Mouse (Mus musculus) embryonic facial prominence, embryonic 14.5 days (tissue): Measurements from ENCODE around the gene Cacna2d3. TPM values are rescaled to one million over a fixed set of nuclear protein-coding genes. Genes with fewer than 3 reads are reported as not detected.

Source experiments
- ATAC-seq: fragments of 200-750 bp; cut with Nextera tagmentation; 2 replicates; pipeline ENCODE4 v1.8.0; 2017; ENCODE audit warnings: low read depth, moderate number of reproducible peaks, moderate TSS enrichment
- DNase-seq: peaks from one replicate; pipeline ENCODE4 v3.0.0-alpha.2; 2015; ENCODE audit warnings: low spot score
- H3K27ac ChIP-seq: fragments of 300-500 bp; sonication (generic); replicated peaks from 2 replicates; pipeline ENCODE4 v1.5.1; 2014; ENCODE audit warnings: low read depth, mild to moderate bottlenecking, low read length, moderate library complexity
- H3K27me3 ChIP-seq: fragments of 300-500 bp; sonication (generic); replicated peaks from 2 replicates; pipeline ENCODE4 v1.6.1; 2014; ENCODE audit warnings: low read length; ENCODE audit not compliant: control insufficient read depth, insufficient read depth
- H3K36me3 ChIP-seq: fragments of 300-500 bp; sonication (generic); 2 replicates; pipeline ENCODE4 v1.6.1; 2014; ENCODE audit warnings: low read length, mixed read lengths; ENCODE audit not compliant: control insufficient read depth, insufficient read depth
- H3K4me1 ChIP-seq: fragments of 300-500 bp; sonication (generic); 2 replicates; pipeline ENCODE4 v1.6.1; 2014; ENCODE audit warnings: antibody characterized with exemption, low read length; ENCODE audit not compliant: control insufficient read depth, insufficient read depth
- H3K4me2 ChIP-seq: fragments of 300-500 bp; sonication (generic); 2 replicates; pipeline ENCODE4 v1.6.1; 2014; ENCODE audit warnings: low read depth, mild to moderate bottlenecking, low read length, moderate library complexity, mixed read lengths
- H3K4me3 ChIP-seq: fragments of 300-500 bp; sonication (generic); 2 replicates; pipeline ENCODE4 v1.5.1; 2014; ENCODE audit warnings: low read depth, mild to moderate bottlenecking, low read length
- H3K9ac ChIP-seq: fragments of 300-500 bp; sonication (generic); 2 replicates; pipeline ENCODE4 v1.6.1; 2014; ENCODE audit warnings: low read depth, mild to moderate bottlenecking, low read length, moderate library complexity, mixed read lengths
- H3K9me3 ChIP-seq: fragments of 300-500 bp; sonication (generic); 2 replicates; pipeline ENCODE4 v1.6.1; 2016; ENCODE audit warnings: low read length; ENCODE audit not compliant: control insufficient read depth
- WGBS: fragments of 180-500 bp; shearing (Covaris S2); extraction: QIAGEN DNeasy Blood & Tissue Kit; methylation state at CpG from one replicate; pipeline ENCODE4 v1.1.7; 2014; 5-methylcytosine and 5-hydroxymethylcytosine counted together
- polyA plus RNA-seq: library from polyadenylated mRNA; unstranded; fragments of >200 nt; fragmentation: Nextera tagmentation; extraction: Ambion mirVana; gene quantifications from 2 replicates; pipeline ENCODE4 v1.2.1, GENCODE M21; 2014

Cacna2d3 gene
- polyA plus RNA-seq, 1 experiment from 2014 or later: 16.4 TPM

DNA sequence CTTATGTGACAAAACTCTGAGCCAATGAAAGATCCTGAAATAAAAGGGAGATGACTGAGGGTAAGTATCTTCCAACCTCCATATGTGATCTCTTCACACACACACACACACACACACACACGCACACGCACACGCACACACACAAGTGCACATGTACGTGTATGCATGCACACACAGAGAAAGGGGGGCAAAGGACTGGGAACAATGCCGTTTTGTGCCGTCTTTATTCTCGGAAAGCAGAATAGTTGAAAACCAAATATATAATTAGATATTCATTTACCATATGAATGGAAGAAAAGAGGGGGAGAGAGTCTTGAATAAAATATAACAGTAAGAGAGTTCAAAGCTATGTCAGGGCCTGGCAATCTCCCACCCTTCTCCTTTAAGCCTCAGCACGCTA is 163.2 kb downstream of the Cacna2d3 start:
- Histone ChIP-seq H3K9me3 (no peaks in the 10 kb centered on the region), H3K36me3 (no peaks in the 10 kb centered on the region), H3K4me3 (no peak overlapping the region), H3K4me1 (no peaks in the 10 kb centered on the region), H3K4me2 (no peak overlapping the region), H3K27me3 (no peaks in the 10 kb centered on the region), H3K9ac (no peak overlapping the region), H3K27ac (no peak overlapping the region)
- 84% methylated on average over 8 of the region's 8 CpGs for WGBS
- ATAC-seq (no peak), DNase-seq (no peak)

DNA sequence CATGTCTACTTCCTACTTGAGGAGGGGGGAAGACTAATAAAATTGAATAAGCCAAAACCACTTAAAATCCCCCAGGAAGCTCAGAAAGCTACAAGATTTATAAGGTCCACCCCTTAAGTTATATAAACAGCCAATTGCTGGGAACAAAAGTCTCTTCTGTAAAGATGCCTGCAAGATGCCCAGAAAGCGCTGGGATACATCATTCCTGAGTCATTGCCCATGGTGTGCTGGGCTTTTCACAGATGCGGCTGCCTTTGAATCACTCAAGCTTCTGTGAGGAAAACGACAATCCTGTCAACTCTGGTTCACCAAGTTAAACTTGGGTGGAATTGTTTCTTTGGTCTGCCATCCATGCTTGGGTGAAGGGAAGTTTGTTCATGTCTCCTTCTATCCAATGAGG is 165.5 kb downstream of the Cacna2d3 start:
- no peak for DNase-seq
- 85% methylated on average over 3 of the region's 3 CpGs for WGBS

DNA sequence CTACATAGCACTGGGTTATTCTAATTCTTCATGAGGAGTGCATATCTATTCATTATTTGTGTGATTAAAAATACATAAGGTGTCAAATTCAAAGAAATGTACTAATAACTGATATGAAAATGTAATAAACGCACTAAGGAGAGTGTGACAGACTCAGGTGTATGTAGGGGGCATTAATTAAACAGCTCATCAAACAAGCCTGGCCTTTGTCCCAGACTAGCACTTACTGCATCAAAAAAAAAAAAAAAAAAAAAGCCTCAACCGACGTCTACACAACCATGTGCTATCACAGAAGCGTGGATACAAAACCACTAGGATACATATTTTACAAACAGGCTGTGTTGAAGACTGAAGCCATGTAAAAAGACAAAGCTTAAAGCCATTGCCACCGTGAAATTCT is 169.2 kb downstream of the Cacna2d3 start:
- H3K27ac ChIP-seq: no peak overlapping the region
- no peak overlapping the region for H3K9ac ChIP-seq
- no peak for ATAC-seq
- no peaks in the 10 kb centered on the region for H3K36me3 ChIP-seq
- no peaks in the 10 kb centered on the region for H3K4me1 ChIP-seq
- no peaks in the 10 kb centered on the region for H3K27me3 ChIP-seq
- H3K4me3 ChIP-seq: no peak overlapping the region
- WGBS: 88% methylated on average over 5 of the region's 5 CpGs
- DNase-seq: no peak
- H3K4me2 ChIP-seq: no peak overlapping the region
- no peaks in the 10 kb centered on the region for H3K9me3 ChIP-seq

More for the DNA sequence above, 165.5 kb downstream of the Cacna2d3 start:
- Histone ChIP-seq H3K9ac (no peak overlapping the region), H3K27ac (no peak overlapping the region), H3K27me3 (no peaks in the 10 kb centered on the region), H3K36me3 (no peaks in the 10 kb centered on the region), H3K4me2 (no peak overlapping the region), H3K4me1 (no peaks in the 10 kb centered on the region), H3K9me3 (no peaks in the 10 kb centered on the region), H3K4me3 (no peak overlapping the region)
- no peak for ATAC-seq

- Histone ChIP-seq H3K9me3 (no peaks in the 10 kb centered on the region), H3K4me1 (no peaks in the 10 kb centered on the region), H3K27me3 (no peaks in the 10 kb centered on the region), H3K4me3 (no peak overlapping the region), H3K9ac (no peak overlapping the region), H3K4me2 (no peak overlapping the region), H3K36me3 (no peaks in the 10 kb centered on the region), H3K27ac (no peak overlapping the region)
- no peak for DNase-seq
- 76% methylated on average over 5 of the region's 5 CpGs for WGBS
- ATAC-seq: no peak
Observed at GRCm38 (mm10) chr14:29548646-29549045, 173.0 kb downstream of the Cacna2d3 start.

- Histone ChIP-seq H3K9ac (no peak overlapping the region), H3K4me3 (no peak overlapping the region), H3K4me1 (no peaks in the 10 kb centered on the region), H3K36me3 (no peaks in the 10 kb centered on the region), H3K27ac (no peak overlapping the region), H3K4me2 (no peak overlapping the region), H3K27me3 (no peaks in the 10 kb centered on the region; the same call in 1 of the 2 replicates), H3K9me3 (no peaks in the 10 kb centered on the region)
- peak; percentile 87 for ATAC-seq
- 69% methylated on average over 3 of the region's 3 CpGs for WGBS
- DNase-seq: peak; percentile 71
Observed at GRCm38 (mm10) chr14:29530516-29530915, 191.1 kb downstream of the Cacna2d3 start.

GRCm38 (mm10) chr14:29528696-29529095 is 193.0 kb downstream of the Cacna2d3 start:
- WGBS: 58% methylated on average over 10 of the region's 10 CpGs
- DNase-seq: peak; percentile 15
- no peak overlapping the region for H3K27ac ChIP-seq

GRCm38 (mm10) chr14:29519751-29520669 is 201.7 kb downstream of the Cacna2d3 start:
- 47% methylated on average over 7 of the region's 7 CpGs for WGBS
- no peak overlapping the region for H3K4me2 ChIP-seq
- no peaks in the 10 kb centered on the region for H3K9me3 ChIP-seq
- no peak for ATAC-seq
- no peaks in the 10 kb centered on the region for H3K36me3 ChIP-seq
- H3K4me3 ChIP-seq: no peak overlapping the region
- no peak overlapping the region for H3K9ac ChIP-seq
- peak; percentile 17 for DNase-seq
- H3K27ac ChIP-seq: no peak overlapping the region
- H3K4me1 ChIP-seq: no peaks in the 10 kb centered on the region
- no peaks in the 10 kb centered on the region for H3K27me3 ChIP-seq

More at GRCm38 (mm10) chr14:29528696-29529095, 193.0 kb downstream of the Cacna2d3 start:
- Histone ChIP-seq H3K36me3 (no peaks in the 10 kb centered on the region), H3K4me1 (no peaks in the 10 kb centered on the region), H3K9ac (no peak overlapping the region), H3K4me2 (no peak overlapping the region), H3K4me3 (no peak overlapping the region), H3K27me3 (no peaks in the 10 kb centered on the region; the same call in 1 of the 2 replicates), H3K9me3 (no peaks in the 10 kb centered on the region)
- ATAC-seq: no peak

GRCm38 (mm10) chr14:29502667-29503066 is 219.0 kb downstream of the Cacna2d3 start:
- 72% methylated on average over 5 of the region's 5 CpGs for WGBS
- Histone ChIP-seq H3K27me3 (no peaks in the 10 kb centered on the region), H3K36me3 (no peaks in the 10 kb centered on the region), H3K9ac (no peak overlapping the region), H3K4me2 (no peak overlapping the region), H3K27ac (no peak overlapping the region), H3K4me3 (no peak overlapping the region), H3K9me3 (no peaks in the 10 kb centered on the region), H3K4me1 (peaks cover 2% of the 10 kb centered on the region; the same call in 1 of the 2 replicates)
- ATAC-seq (no peak), DNase-seq (no peak)
